Mouse (Mus musculus) telencephalon, adult 2 months (tissue): Measurements from ENCODE around the gene Zbtb25.

Experiments used
- DNase-seq: peaks from one replicate; pipeline ENCODE4 v3.0.0-alpha.2; 2011; ENCODE audit warnings: low read depth, low spot score

Gene Zbtb25

GRCm38 (mm10) chr12:76369206-76369977 lies at the start of gene Zbtb25:
Gene Zbtb25, minus strand, starts transcription at chr12:76369602.
- DNase-seq = peak; percentile 87

GRCm38 (mm10) chr12:76418346-76418745 lies 48.9 kb upstream of the Zbtb25 start:
- no peak for DNase-seq

GRCm38 (mm10) chr12:76417433-76417854 lies 48.0 kb upstream of the Zbtb25 start, which contains the start of gene Ppp1r36:
Gene Ppp1r36, plus strand, starts transcription at chr12:76417538.
- DNase-seq = no peak

- DNase-seq = no peak
Measured at GRCm38 (mm10) chr12:76415383-76416010, 46.1 kb upstream of the Zbtb25 start.

DNA sequence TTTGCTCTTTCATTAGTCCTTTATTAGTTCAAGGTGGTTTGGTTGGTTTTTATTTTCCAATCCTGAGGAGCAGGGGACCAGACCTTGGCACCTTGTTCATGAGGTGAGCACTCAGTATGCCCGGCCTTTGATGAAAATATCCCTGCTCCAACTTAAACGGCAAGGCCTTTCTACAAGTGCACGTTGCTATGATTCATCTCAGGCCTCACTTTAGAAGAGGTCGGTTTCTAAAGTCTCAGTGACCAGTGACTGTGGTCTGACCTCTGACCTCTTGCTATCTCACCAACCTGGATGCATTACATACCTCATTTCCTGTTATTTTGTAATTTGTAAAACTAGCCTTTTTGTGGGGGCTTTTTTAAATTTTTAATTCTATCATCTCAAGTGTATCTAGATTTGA lies 39.8 kb upstream of the Zbtb25 start:
- no peak for DNase-seq

- DNase-seq = no peak
Measured at GRCm38 (mm10) chr12:76407184-76407583, 37.8 kb upstream of the Zbtb25 start.

DNA sequence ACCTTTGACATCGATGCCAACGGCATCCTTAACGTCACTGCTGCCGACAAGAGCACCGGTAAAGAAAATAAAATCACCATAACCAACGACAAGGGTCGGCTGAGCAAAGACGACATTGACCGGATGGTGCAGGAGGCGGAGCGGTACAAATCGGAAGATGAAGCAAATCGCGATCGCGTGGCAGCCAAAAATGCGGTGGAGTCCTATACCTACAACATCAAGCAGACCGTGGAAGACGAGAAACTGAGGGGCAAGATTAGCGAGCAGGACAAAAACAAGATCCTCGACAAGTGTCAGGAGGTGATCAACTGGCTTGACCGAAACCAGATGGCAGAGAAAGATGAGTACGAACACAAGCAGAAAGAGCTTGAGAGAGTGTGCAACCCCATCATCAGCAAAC lies 36.6 kb upstream of the Zbtb25 start:
- no peak for DNase-seq

DNA sequence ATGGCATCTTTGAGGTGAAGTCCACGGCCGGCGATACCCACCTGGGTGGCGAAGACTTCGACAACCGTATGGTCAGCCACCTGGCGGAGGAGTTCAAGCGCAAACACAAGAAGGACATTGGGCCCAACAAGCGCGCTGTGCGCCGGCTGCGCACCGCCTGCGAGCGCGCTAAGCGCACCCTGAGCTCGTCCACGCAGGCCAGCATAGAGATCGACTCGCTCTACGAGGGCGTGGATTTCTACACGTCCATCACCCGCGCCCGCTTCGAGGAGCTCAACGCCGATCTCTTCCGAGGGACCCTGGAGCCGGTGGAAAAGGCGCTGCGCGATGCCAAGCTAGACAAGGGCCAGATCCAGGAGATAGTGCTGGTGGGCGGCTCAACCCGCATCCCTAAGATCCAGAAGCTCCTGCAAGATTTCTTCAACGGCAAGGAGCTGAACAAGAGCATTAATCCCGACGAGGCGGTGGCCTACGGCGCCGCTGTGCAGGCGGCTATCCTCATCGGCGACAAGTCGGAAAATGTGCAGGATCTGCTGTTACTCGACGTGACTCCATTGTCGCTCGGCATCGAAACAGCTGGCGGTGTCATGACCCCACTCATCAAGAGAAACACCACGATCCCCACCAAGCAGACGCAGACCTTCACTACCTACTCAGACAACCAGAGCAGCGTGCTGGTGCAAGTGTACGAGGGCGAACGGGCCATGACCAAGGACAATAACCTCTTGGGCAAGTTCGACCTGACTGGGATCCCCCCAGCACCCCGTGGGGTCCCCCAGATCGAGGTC lies 36.0 kb upstream of the Zbtb25 start:
- DNase-seq = no peak

DNA sequence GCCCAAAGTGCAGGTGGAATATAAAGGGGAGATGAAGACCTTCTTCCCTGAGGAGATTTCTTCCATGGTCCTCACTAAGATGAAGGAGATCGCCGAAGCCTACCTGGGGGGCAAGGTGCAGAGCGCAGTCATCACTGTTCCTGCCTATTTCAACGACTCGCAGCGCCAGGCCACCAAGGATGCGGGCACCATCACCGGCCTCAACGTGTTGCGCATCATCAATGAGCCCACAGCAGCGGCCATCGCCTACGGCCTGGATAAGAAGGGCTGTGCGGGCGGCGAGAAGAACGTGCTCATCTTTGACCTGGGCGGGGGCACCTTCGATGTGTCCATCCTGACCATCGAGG lies 35.4 kb upstream of the Zbtb25 start:
- DNase-seq = no peak

GRCm38 (mm10) chr12:76403886-76404537 lies 34.6 kb upstream of the Zbtb25 start, which contains the start of gene Hspa2:
Gene Hspa2, plus strand, starts transcription at chr12:76404176.
- peak; percentile 99 for DNase-seq

DNA sequence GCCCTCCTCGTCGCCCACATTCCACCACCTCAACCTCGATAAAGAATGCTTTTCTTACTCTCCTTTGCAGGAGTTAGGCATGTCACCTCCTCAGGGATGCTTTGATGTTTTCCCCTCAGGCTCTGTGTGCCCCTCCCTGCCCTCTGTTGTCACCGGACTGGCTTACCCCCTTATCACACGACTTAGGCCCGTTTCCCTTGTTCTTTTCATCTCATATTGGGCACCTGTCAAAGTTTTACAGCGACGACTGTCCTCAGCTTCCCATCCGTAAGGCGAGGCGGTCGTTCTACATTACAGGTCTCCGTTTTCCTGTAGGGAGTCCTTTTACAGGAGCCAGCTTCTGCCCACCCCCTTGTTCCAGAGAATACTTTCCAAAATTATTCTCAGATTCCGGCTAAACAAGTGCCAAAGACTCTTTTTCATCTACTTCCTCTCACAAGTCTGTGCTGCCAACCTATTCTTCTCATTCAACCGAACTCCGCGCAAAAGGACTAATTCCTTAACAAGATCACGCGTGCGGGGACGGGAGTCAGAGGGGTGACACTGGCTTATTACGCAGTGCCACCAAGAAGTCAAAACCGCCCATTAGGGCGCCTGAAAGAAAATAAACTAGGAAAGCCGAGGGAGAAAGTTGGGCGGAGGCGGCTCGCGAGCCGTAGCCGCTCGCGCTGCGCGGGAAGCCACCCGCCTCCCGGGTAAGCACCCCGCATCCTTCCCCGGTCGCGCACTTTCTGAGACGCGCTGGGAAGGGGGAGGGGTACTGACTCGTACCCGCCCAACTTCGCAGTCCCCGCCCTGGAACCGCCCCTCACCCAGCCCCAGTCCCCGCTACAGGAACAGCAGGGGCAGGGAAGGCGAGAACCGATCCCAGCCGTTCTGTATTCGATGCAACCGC lies 33.8 kb upstream of the Zbtb25 start:
- peak; percentile 74 for DNase-seq

DNA sequence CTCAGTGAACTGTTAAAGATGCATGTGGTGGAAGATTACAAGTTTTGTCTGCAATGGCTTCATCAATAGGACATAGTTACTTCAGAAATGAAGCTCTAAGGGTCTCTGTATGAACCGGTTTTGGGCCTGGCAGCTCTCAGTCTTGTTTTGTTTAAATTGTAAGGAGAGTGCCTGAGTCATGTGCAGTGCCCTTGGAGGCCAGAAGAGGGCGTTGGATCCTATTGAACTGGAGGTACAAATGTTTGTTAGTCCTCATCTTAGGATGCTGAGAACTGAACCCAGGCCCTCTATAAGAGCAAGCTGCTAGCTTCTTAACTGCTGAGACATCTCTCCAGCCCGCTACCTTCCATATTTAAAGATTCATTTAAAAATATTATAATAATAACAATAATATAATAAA lies 32.3 kb upstream of the Zbtb25 start:
- DNase-seq = no peak

- DNase-seq = no peak
Measured at GRCm38 (mm10) chr12:76397281-76397680, 27.9 kb upstream of the Zbtb25 start.

GRCm38 (mm10) chr12:76392979-76393378 lies 23.6 kb upstream of the Zbtb25 start:
- DNase-seq = no peak

DNA sequence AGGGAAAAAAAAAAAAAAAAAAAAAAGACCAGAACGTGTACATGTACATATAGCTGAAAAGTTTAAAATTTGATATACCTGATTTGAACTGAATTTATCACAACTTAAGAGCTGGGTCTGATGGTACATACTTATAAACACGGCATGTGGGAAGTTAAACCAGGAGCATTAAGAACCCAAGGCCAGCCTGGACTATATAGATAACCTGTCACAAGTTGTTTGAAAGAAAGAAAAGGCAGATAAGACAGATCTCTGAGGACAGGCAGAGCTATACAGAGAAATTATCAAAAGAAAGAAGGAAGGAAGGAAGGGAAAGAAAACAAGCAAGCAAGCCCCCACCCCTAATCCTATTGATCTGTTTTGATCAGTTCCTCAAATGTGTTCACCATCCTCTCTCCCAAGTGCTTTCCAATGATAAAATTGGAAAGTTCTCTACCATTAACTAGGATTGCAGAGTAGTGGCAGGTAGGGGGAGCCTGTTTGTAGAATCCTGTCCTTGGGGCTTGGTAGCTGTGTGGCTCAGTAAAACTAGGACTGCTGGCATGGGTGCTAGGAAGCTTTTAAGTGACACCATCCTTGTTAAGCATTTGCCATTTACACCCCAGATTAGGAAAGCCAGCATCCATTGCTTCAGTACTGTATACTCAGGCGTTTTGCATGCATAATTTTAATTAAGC lies 22.3 kb upstream of the Zbtb25 start:
- DNase-seq = no peak

DNA sequence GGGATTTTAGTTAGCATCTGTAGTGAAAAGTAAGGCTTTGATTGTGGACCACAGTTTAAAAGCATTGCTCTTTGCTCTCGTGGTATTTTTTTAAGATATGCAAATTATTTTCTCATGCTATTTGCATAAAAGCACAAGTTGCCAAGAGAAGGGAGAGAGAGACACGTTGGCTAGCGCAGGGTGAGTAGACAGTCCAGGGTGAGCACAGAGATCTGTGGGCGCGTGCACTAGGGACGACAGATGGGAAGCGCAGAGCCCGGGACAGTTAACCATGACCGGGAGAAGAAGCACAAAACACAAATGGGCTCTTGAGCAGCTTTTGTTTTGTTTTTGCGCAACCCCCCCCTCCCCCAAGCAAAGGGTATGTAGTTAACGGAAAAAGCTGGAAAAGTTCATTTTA lies 19.4 kb upstream of the Zbtb25 start:
- no peak for DNase-seq

- DNase-seq = no peak
Measured at GRCm38 (mm10) chr12:76385342-76385741, 15.9 kb upstream of the Zbtb25 start.

- DNase-seq = no peak
Measured at GRCm38 (mm10) chr12:76380151-76380550, 10.7 kb upstream of the Zbtb25 start.

- DNase-seq = no peak
Measured at GRCm38 (mm10) chr12:76378556-76378955, 9.2 kb upstream of the Zbtb25 start.

GRCm38 (mm10) chr12:76377726-76378125 lies 8.3 kb upstream of the Zbtb25 start:
- DNase-seq = no peak
